Mouse (Mus musculus): ENCODE results near the gene Sord.
"Not testable (repeated sequence)": the region's sequence is repeated elsewhere in the genome, so short reads cannot be mapped to it uniquely, and the experiment has no call there.

GRCm38 (mm10) chr2:122217075-122217474 is 17.5 kb upstream of the Sord start:
- TF ChIP-seq POLR2A (IDR thresholded peaks at IDR 0.05; ENCODE audit: insufficient read depth, low read depth, low read length); CTCF (IDR thresholded peaks at IDR 0.05); EP300 (IDR thresholded peaks at IDR 0.05; ENCODE audit: insufficient read depth, low read depth, low read length): not testable (repeated sequence)

Data from heart, adult 2 months (tissue).